Mouse (Mus musculus): ENCODE measurements around the gene Bdkrb1.

Gene Bdkrb1

GRCm38 (mm10) chr12:105602581-105603210 is at the start of gene Bdkrb1:
TSS of gene Bdkrb1 (plus strand) at chr12:105603085.
- no peak for ATAC-seq (ENCODE audit: low TSS enrichment)

GRCm38 (mm10) chr12:105554151-105554772 is 48.6 kb upstream of the Bdkrb1 start:
- ATAC-seq (ENCODE audit: low TSS enrichment) = no peak

GRCm38 (mm10) chr12:105555172-105555571 is 47.7 kb upstream of the Bdkrb1 start:
- ATAC-seq (ENCODE audit: low TSS enrichment) = no peak

GRCm38 (mm10) chr12:105557250-105557925 is 45.5 kb upstream of the Bdkrb1 start:
- no peak for ATAC-seq (ENCODE audit: low TSS enrichment)

GRCm38 (mm10) chr12:105561007-105561534 is 41.8 kb upstream of the Bdkrb1 start:
- ATAC-seq (ENCODE audit: low TSS enrichment) = peak; percentile 91

- no peak for ATAC-seq (ENCODE audit: low TSS enrichment)
Measured at GRCm38 (mm10) chr12:105562056-105562820, 40.6 kb upstream of the Bdkrb1 start.

GRCm38 (mm10) chr12:105562936-105563680 is 39.8 kb upstream of the Bdkrb1 start, which contains the start of gene Bdkrb2:
TSS of gene Bdkrb2 (plus strand) at chr12:105563226.
- ATAC-seq (ENCODE audit: low TSS enrichment) = peak; percentile 53; the same call in 1 of the 2 replicates

- ATAC-seq (ENCODE audit: low TSS enrichment) = peak; percentile 21; the same call in 1 of the 2 replicates
Measured at GRCm38 (mm10) chr12:105563726-105564275, 39.1 kb upstream of the Bdkrb1 start.

- ATAC-seq (ENCODE audit: low TSS enrichment) = no peak
Measured at GRCm38 (mm10) chr12:105565221-105565620, 37.7 kb upstream of the Bdkrb1 start.

- peak; percentile 38; the same call in 1 of the 2 replicates for ATAC-seq (ENCODE audit: low TSS enrichment)
Measured at GRCm38 (mm10) chr12:105571867-105572266, 31.0 kb upstream of the Bdkrb1 start.

- no peak for ATAC-seq (ENCODE audit: low TSS enrichment)
Measured at GRCm38 (mm10) chr12:105572622-105573021, 30.3 kb upstream of the Bdkrb1 start.

GRCm38 (mm10) chr12:105574356-105574755 is 28.5 kb upstream of the Bdkrb1 start:
- no peak for ATAC-seq (ENCODE audit: low TSS enrichment)

- ATAC-seq (ENCODE audit: low TSS enrichment) = no peak
Measured at GRCm38 (mm10) chr12:105580490-105580889, 22.4 kb upstream of the Bdkrb1 start.

- ATAC-seq (ENCODE audit: low TSS enrichment) = no peak
Measured at GRCm38 (mm10) chr12:105582486-105582885, 20.4 kb upstream of the Bdkrb1 start.

GRCm38 (mm10) chr12:105583484-105583883 is 19.4 kb upstream of the Bdkrb1 start:
- ATAC-seq (ENCODE audit: low TSS enrichment) = no peak

- peak; percentile 81 for ATAC-seq (ENCODE audit: low TSS enrichment)
Measured at GRCm38 (mm10) chr12:105584851-105585250, 18.0 kb upstream of the Bdkrb1 start.

- no peak for ATAC-seq (ENCODE audit: low TSS enrichment)
Measured at GRCm38 (mm10) chr12:105587526-105587925, 15.4 kb upstream of the Bdkrb1 start.

GRCm38 (mm10) chr12:105590786-105591185 is 12.1 kb upstream of the Bdkrb1 start:
- ATAC-seq (ENCODE audit: low TSS enrichment) = no peak

- no peak for ATAC-seq (ENCODE audit: low TSS enrichment)
Measured at GRCm38 (mm10) chr12:105592361-105592761, 10.5 kb upstream of the Bdkrb1 start.

- ATAC-seq (ENCODE audit: low TSS enrichment) = no peak
Measured at GRCm38 (mm10) chr12:105593471-105593870, 9.4 kb upstream of the Bdkrb1 start.

- ATAC-seq (ENCODE audit: low TSS enrichment) = no peak
Measured at GRCm38 (mm10) chr12:105597135-105597534, 5.8 kb upstream of the Bdkrb1 start.
